Mouse (Mus musculus): ENCODE data around the gene Gns. TPM values are rescaled to one million over a fixed set of nuclear protein-coding genes. Genes with fewer than 3 reads are reported as not detected.
"Not testable (repeated sequence)": the region's sequence is repeated elsewhere in the genome, so short reads cannot be mapped to it uniquely, and the experiment has no call there.

Gns gene
- polyA plus RNA-seq, 1 experiment from 2014 or later = 50.3 TPM

DNA sequence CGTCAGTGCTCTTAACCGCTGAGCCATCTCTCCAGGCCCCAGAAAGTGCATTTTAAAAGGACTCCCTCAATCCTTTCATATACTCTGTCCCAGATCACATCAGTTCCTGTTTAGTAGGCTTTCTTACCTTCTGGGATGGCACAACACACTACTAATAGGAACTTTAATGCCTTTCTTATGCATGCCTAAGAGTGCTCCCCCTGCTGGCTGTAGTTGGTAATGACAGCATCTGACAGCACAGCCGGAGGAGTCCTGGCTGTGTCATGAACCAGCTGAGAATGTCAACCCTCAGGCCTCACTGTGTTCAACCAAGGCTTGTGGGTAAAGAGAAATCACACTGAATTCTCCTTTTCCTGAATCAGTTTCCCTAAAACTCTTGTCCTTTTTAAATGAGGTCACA is 30.3 kb upstream of the Gns start:
- H3K36me3 ChIP-seq (ENCODE audit: control insufficient read depth, insufficient read depth, low read length) = no peaks in the 10 kb centered on the region
- ATAC-seq (ENCODE audit: low read depth) = no peak
- no peak overlapping the region for H3K27ac ChIP-seq (ENCODE audit: low read depth, low read length)
- no peak overlapping the region for H3K9ac ChIP-seq (replicated peaks; ENCODE audit: low read depth, low read length)
- H3K9me3 ChIP-seq (ENCODE audit: control insufficient read depth, low read length) = no peaks in the 10 kb centered on the region
- no peaks in the 10 kb centered on the region for H3K4me1 ChIP-seq (ENCODE audit: control insufficient read depth, insufficient read depth, low read length)
- 78% methylated on average over 3 of the region's 3 CpGs for WGBS
- H3K4me3 ChIP-seq (ENCODE audit: low read depth, low read length) = no peak overlapping the region
- no peaks in the 10 kb centered on the region for H3K27me3 ChIP-seq (ENCODE audit: control insufficient read depth, insufficient read depth, low read length)
- no peak overlapping the region for H3K4me2 ChIP-seq (ENCODE audit: low read depth, low read length)

DNA sequence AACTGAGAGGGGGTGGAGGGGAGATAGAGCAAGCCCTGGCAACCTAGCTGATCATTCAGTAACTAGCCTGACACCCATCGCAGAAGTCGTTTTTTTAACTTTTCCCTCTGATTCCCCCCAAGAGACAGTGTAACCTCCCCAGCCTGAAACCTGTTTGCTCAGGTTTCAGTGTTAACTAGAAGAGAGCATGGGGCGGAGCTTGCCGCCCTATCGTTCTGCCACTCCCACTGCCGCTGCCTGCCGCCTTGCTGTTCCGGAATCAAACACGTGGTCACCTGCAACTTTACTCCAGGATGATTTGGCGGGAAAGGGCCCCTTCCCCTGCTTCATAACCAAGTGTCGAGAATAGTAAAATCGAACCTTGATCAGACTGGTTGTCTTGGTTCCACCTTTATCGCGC is 28.4 kb upstream of the Gns start:
- H3K36me3 ChIP-seq (ENCODE audit: control insufficient read depth, insufficient read depth, low read length); H3K27ac ChIP-seq (ENCODE audit: low read depth, low read length); H3K27me3 ChIP-seq (ENCODE audit: control insufficient read depth, insufficient read depth, low read length); H3K9me3 ChIP-seq (ENCODE audit: control insufficient read depth, low read length); H3K4me1 ChIP-seq (ENCODE audit: control insufficient read depth, insufficient read depth, low read length); H3K9ac ChIP-seq (replicated peaks; ENCODE audit: low read depth, low read length); H3K4me2 ChIP-seq (ENCODE audit: low read depth, low read length); H3K4me3 ChIP-seq (ENCODE audit: low read depth, low read length); ATAC-seq (ENCODE audit: low read depth): not testable (repeated sequence)
- WGBS = 77% methylated on average over 14 of the region's 14 CpGs

DNA sequence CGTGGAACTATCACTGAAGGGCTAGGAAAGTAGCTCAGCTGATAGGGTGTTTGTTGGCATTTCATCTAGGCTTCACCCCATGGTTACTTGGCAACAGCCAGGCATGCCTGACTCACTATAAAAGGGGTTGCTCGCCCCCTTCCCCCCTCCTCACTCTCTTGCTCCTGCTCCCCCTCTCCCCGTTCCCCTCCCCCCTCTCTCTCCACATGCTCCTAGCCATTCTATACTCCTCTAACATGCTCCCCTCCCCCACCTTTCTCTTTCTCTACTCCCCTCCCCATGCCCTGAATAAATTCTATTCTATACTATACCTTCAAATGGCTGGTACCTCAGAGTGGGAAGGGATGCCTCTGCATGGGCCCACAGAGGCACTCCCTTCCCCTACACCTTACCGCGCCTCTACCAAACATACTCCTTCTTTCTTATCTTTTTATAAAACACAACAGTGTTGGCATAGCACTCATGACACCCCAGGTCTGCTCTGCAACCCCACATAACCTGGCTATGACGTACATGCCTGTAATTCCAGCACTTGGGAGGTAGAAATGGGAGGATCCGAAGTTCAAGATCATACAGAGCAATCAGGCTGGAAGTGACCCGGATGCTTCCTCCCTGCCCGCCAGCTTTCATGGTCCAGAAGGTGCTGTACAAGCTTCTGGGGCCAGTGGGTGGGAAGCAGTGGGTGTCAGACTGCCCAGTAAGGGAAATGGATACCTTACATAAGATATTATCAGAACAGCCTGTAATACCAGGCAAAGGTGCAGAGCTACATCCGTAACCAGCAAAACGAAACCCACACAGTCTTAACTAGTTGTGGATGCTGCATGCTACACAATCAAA is 23.9 kb upstream of the Gns start:
- Histone ChIP-seq H3K27me3 (ENCODE audit: control insufficient read depth, insufficient read depth, low read length) (no peaks in the 10 kb centered on the region), H3K27ac (ENCODE audit: low read depth, low read length) (no peak overlapping the region), H3K9ac (replicated peaks; ENCODE audit: low read depth, low read length) (no peak overlapping the region), H3K4me2 (ENCODE audit: low read depth, low read length) (no peak overlapping the region), H3K4me3 (ENCODE audit: low read depth, low read length) (no peak overlapping the region), H3K4me1 (ENCODE audit: control insufficient read depth, insufficient read depth, low read length) (peaks cover 8% of the 10 kb centered on the region; the same call in 1 of the 2 replicates), H3K36me3 (ENCODE audit: control insufficient read depth, insufficient read depth, low read length) (no peaks in the 10 kb centered on the region), H3K9me3 (ENCODE audit: control insufficient read depth, low read length) (no peaks in the 10 kb centered on the region)
- peak; percentile 72 for ATAC-seq (ENCODE audit: low read depth)
- WGBS = 56% methylated on average over 11 of the region's 11 CpGs

DNA sequence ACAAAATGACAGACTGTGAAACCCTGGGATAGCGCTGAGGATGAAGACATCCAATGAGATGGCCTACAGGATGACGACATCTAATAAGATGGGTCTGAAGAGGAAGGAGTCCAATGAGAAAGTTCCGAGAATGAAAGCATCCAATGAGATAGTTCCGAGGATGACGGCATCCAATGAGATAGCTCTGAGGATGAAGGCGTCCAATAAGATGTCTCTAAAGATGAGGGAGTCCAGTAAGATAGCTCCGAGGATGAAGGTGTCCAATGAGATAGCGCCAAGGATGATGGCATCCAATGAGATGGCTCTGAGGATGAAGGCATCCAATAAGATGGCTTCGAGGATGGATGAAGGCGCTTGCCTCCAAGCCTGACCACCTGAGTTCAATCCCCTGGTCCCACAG is 22.6 kb upstream of the Gns start:
- no peaks in the 10 kb centered on the region for H3K9me3 ChIP-seq (ENCODE audit: control insufficient read depth, low read length)
- WGBS = 97% methylated on average over 10 of the region's 10 CpGs

DNA sequence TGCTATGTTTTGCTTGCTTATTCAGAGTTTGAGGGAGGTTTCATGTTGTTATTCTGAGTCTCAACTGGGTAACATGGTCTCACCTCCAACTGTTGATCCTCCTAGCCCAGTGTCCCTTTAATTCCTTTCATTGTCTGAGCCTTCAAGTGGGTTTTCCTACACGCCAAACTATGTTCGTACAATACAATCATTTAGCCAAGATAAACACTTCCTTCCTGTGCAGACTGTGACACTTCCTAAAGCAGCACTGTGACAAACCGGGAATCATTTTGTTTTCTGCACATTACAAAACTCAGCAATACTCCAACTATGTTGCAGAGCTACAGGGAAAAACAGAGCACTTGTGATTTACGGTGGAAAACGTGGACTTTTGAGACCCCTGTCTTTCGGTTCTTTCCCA is 21.0 kb upstream of the Gns start:
- Histone ChIP-seq H3K9me3 (ENCODE audit: control insufficient read depth, low read length) (no peaks in the 10 kb centered on the region), H3K4me3 (ENCODE audit: low read depth, low read length) (no peak overlapping the region), H3K4me1 (ENCODE audit: control insufficient read depth, insufficient read depth, low read length) (peaks cover 8% of the 10 kb centered on the region; the same call in 1 of the 2 replicates), H3K9ac (replicated peaks; ENCODE audit: low read depth, low read length) (no peak overlapping the region), H3K27ac (ENCODE audit: low read depth, low read length) (no peak overlapping the region), H3K4me2 (ENCODE audit: low read depth, low read length) (no peak overlapping the region), H3K27me3 (ENCODE audit: control insufficient read depth, insufficient read depth, low read length) (no peaks in the 10 kb centered on the region), H3K36me3 (ENCODE audit: control insufficient read depth, insufficient read depth, low read length) (no peaks in the 10 kb centered on the region)
- no peak for ATAC-seq (ENCODE audit: low read depth)
- WGBS = 73% methylated on average over 6 of the region's 6 CpGs

More for the DNA sequence above, 22.6 kb upstream of the Gns start:
- Histone ChIP-seq H3K4me3 (ENCODE audit: low read depth, low read length) (no peak overlapping the region), H3K36me3 (ENCODE audit: control insufficient read depth, insufficient read depth, low read length) (no peaks in the 10 kb centered on the region), H3K27ac (ENCODE audit: low read depth, low read length) (no peak overlapping the region), H3K27me3 (ENCODE audit: control insufficient read depth, insufficient read depth, low read length) (no peaks in the 10 kb centered on the region), H3K9ac (replicated peaks; ENCODE audit: low read depth, low read length) (no peak overlapping the region), H3K4me2 (ENCODE audit: low read depth, low read length) (no peak overlapping the region), H3K4me1 (ENCODE audit: control insufficient read depth, insufficient read depth, low read length) (peaks cover 8% of the 10 kb centered on the region; the same call in 1 of the 2 replicates)
- ATAC-seq (ENCODE audit: low read depth) = no peak

DNA sequence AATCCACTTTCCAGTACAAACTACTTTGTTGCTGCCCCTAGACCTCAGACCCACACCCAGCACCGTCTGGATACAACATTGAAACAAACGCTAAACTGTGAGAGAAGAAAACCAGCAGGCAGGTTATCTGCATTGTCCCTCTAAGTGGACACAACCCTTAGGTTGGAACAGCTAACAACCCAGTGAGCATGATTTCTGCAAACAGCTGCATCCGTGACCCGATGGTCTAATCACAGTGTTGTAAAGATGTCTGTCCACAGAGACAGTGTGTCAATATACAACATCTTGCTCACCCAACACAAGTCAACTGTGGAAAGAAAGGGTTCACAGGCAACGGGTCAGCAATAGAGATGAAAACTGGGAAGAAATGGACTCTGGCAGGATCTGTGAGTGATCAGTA is 15.6 kb upstream of the Gns start:
- Histone ChIP-seq H3K4me3 (ENCODE audit: low read depth, low read length) (no peak overlapping the region), H3K4me2 (ENCODE audit: low read depth, low read length) (no peak overlapping the region), H3K4me1 (ENCODE audit: control insufficient read depth, insufficient read depth, low read length) (peaks cover 10% of the 10 kb centered on the region; the same call in 1 of the 2 replicates), H3K9me3 (ENCODE audit: control insufficient read depth, low read length) (no peaks in the 10 kb centered on the region), H3K27me3 (ENCODE audit: control insufficient read depth, insufficient read depth, low read length) (peaks cover 15% of the 10 kb centered on the region), H3K27ac (ENCODE audit: low read depth, low read length) (no peak overlapping the region), H3K36me3 (ENCODE audit: control insufficient read depth, insufficient read depth, low read length) (no peaks in the 10 kb centered on the region), H3K9ac (replicated peaks; ENCODE audit: low read depth, low read length) (no peak overlapping the region)
- WGBS = 46% methylated on average over 5 of the region's 5 CpGs
- no peak for ATAC-seq (ENCODE audit: low read depth)

DNA sequence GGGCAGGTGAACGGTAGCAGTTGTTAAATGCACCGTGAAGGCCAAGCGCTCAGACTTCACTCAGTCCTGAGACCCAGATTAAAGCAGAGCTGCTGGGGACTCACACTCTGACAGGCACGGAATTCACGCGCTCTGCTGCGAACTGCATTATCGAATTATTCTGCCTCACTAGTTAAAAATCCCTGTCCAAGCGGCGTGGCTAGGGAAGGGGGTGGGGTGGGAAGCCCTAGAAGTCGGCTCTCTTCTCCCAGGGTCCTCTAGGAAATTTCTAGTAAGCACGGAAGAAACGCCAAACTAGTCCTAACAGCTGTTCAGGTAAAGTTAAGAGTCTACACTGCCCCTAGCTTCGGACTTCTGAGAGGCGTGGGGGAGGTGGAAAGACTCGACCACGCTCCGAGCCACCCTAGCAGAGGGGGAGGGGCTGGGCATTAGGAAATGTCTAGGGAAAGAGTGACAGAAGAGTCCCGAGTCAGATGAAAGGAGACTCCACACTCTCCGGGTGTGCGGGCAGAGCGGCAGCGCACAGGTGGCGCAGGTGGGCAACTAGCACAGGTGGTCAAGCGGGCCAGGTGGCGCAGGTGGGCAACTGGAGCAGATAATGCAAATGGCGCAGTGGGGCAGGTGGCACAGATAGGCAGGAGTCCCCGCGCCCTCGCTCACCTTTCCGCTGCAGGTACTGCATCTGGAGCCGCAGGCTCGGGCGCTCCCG is 14.4 kb upstream of the Gns start:
- under 1% methylated on average over 35 of the region's 35 CpGs for WGBS
- H3K4me1 ChIP-seq (ENCODE audit: control insufficient read depth, insufficient read depth, low read length) = peaks cover 10% of the 10 kb centered on the region; the same call in 1 of the 2 replicates
- ATAC-seq (ENCODE audit: low read depth) = peak; percentile 31; the same call in 1 of the 2 replicates

DNA sequence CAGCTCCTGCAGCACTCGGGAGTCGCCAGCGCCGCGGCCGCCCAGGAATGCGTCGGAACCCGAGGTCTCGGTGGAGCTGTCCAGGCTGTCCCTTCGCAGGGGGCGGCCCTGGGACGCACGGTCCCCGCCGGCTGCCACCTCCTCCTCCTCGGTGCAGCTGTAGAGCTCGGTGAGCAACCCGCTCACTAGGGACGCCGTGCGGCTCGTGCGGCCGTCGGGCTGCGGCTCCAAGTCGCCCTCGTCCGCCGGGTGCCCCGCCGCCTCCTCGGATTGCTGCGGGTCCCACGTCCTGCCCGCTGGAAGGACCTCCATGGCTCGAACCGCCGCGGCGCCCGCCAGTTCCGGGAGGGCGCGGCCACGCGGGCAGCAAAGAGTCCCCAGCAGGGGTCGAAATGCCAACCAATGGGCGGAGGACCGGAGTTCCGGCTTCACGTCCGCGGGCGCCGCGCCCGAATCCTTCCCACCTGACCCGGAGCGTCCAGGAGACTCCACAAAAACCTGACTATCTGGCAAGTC is 13.8 kb upstream of the Gns start, which contains the start of gene Tbc1d30:
Gene Tbc1d30, minus strand, starts transcription at position 213 of the 516 bp plus-strand sequence.
- Histone ChIP-seq H3K4me1 (ENCODE audit: control insufficient read depth, insufficient read depth, low read length) (peaks cover 10% of the 10 kb centered on the region; the same call in 1 of the 2 replicates), H3K4me3 (ENCODE audit: low read depth, low read length) (peak within 1 kb of the TSS; percentile 31), H3K9ac (replicated peaks; ENCODE audit: low read depth, low read length) (peak within 1 kb of the TSS; percentile 17; the same call in 1 of the 2 replicates), H3K9me3 (ENCODE audit: control insufficient read depth, low read length) (no peaks in the 10 kb centered on the region), H3K4me2 (ENCODE audit: low read depth, low read length) (peak within 1 kb of the TSS; percentile 84), H3K36me3 (ENCODE audit: control insufficient read depth, insufficient read depth, low read length) (no peaks in the 10 kb centered on the region), H3K27me3 (ENCODE audit: control insufficient read depth, insufficient read depth, low read length) (peaks cover 15% of the 10 kb centered on the region), H3K27ac (ENCODE audit: low read depth, low read length) (no peak within 1 kb of the TSS)
- WGBS = under 1% methylated on average over 60 of the region's 61 CpGs
- peak; percentile 58; the same call in 1 of the 2 replicates for ATAC-seq (ENCODE audit: low read depth)

More for the DNA sequence above, 14.4 kb upstream of the Gns start:
- H3K9ac ChIP-seq (replicated peaks; ENCODE audit: low read depth, low read length) = peak overlapping the region; percentile 17; the same call in 1 of the 2 replicates
- peak overlapping the region; percentile 84 for H3K4me2 ChIP-seq (ENCODE audit: low read depth, low read length)
- H3K9me3 ChIP-seq (ENCODE audit: control insufficient read depth, low read length) = no peaks in the 10 kb centered on the region
- no peak overlapping the region for H3K27ac ChIP-seq (ENCODE audit: low read depth, low read length)
- no peaks in the 10 kb centered on the region for H3K36me3 ChIP-seq (ENCODE audit: control insufficient read depth, insufficient read depth, low read length)
- H3K4me3 ChIP-seq (ENCODE audit: low read depth, low read length) = peak overlapping the region; percentile 31
- H3K27me3 ChIP-seq (ENCODE audit: control insufficient read depth, insufficient read depth, low read length) = peaks cover 15% of the 10 kb centered on the region
